Mouse (Mus musculus): ENCODE results near the gene Mylk3. TPM values are rescaled to one million over a fixed set of nuclear protein-coding genes. Genes with fewer than 3 reads are reported as not detected.

Mylk3 gene
- total RNA-seq (2015; ENCODE audit: low replicate concordance) = 48.0 and 94.9 TPM in 2 replicates
- total RNA-seq (2017; ENCODE audit: low replicate concordance) = 229 and 257 TPM in 2 replicates

GRCm38 (mm10) chr8:85386205-85386604 is at the start of gene Mylk3:
Mylk3 (minus strand) TSS chr8:85386345.
- no peak for ATAC-seq (replicated peaks; ENCODE audit: low FRiP score, poor library complexity, severe bottlenecking)

- ATAC-seq (replicated peaks; ENCODE audit: low FRiP score, poor library complexity, severe bottlenecking) = no peak
Measured at GRCm38 (mm10) chr8:85435736-85436135, 49.6 kb upstream of the Mylk3 start.

- no peak for ATAC-seq (replicated peaks; ENCODE audit: low FRiP score, poor library complexity, severe bottlenecking)
Measured at GRCm38 (mm10) chr8:85434817-85435216, 48.7 kb upstream of the Mylk3 start.

GRCm38 (mm10) chr8:85433017-85433393 is 46.9 kb upstream of the Mylk3 start:
- peak; percentile 42 for ATAC-seq (replicated peaks; ENCODE audit: low FRiP score, poor library complexity, severe bottlenecking)

- ATAC-seq (replicated peaks; ENCODE audit: low FRiP score, poor library complexity, severe bottlenecking) = peak; percentile 99
Measured at GRCm38 (mm10) chr8:85432168-85433016, 46.2 kb upstream of the Mylk3 start, which contains the start of gene 4921524J17Rik. 4921524J17Rik (minus strand) TSS chr8:85432833.

- ATAC-seq (replicated peaks; ENCODE audit: low FRiP score, poor library complexity, severe bottlenecking) = no peak
Measured at GRCm38 (mm10) chr8:85431281-85432167, 45.4 kb upstream of the Mylk3 start.

GRCm38 (mm10) chr8:85430801-85431200 is 44.7 kb upstream of the Mylk3 start:
- ATAC-seq (replicated peaks; ENCODE audit: low FRiP score, poor library complexity, severe bottlenecking) = no peak

GRCm38 (mm10) chr8:85429219-85429618 is 43.1 kb upstream of the Mylk3 start:
- no peak for ATAC-seq (replicated peaks; ENCODE audit: low FRiP score, poor library complexity, severe bottlenecking)

- ATAC-seq (replicated peaks; ENCODE audit: low FRiP score, poor library complexity, severe bottlenecking) = no peak
Measured at GRCm38 (mm10) chr8:85427026-85427425, 40.9 kb upstream of the Mylk3 start.

- ATAC-seq (replicated peaks; ENCODE audit: low FRiP score, poor library complexity, severe bottlenecking) = no peak
Measured at GRCm38 (mm10) chr8:85421329-85421728, 35.2 kb upstream of the Mylk3 start.

- ATAC-seq (replicated peaks; ENCODE audit: low FRiP score, poor library complexity, severe bottlenecking) = no peak
Measured at GRCm38 (mm10) chr8:85408526-85408925, 22.4 kb upstream of the Mylk3 start.

GRCm38 (mm10) chr8:85408053-85408505 is 21.9 kb upstream of the Mylk3 start:
- ATAC-seq (replicated peaks; ENCODE audit: low FRiP score, poor library complexity, severe bottlenecking) = peak; percentile 74

GRCm38 (mm10) chr8:85405961-85406360 is 19.8 kb upstream of the Mylk3 start:
- ATAC-seq (replicated peaks; ENCODE audit: low FRiP score, poor library complexity, severe bottlenecking) = no peak

GRCm38 (mm10) chr8:85405418-85405817 is 19.3 kb upstream of the Mylk3 start:
- ATAC-seq (replicated peaks; ENCODE audit: low FRiP score, poor library complexity, severe bottlenecking) = no peak

- ATAC-seq (replicated peaks; ENCODE audit: low FRiP score, poor library complexity, severe bottlenecking) = no peak
Measured at GRCm38 (mm10) chr8:85398548-85398947, 12.4 kb upstream of the Mylk3 start.

- ATAC-seq (replicated peaks; ENCODE audit: low FRiP score, poor library complexity, severe bottlenecking) = peak; percentile 91
Measured at GRCm38 (mm10) chr8:85397508-85397907, 11.4 kb upstream of the Mylk3 start.

GRCm38 (mm10) chr8:85396432-85397079 is 10.4 kb upstream of the Mylk3 start:
- 0 out of 2 replicates have a peak, but pooled peaks have one; percentile 16 for ATAC-seq (replicated peaks; ENCODE audit: low FRiP score, poor library complexity, severe bottlenecking)

GRCm38 (mm10) chr8:85395681-85396431 is 9.7 kb upstream of the Mylk3 start:
- ATAC-seq (replicated peaks; ENCODE audit: low FRiP score, poor library complexity, severe bottlenecking) = peak; percentile 55

- no peak for ATAC-seq (replicated peaks; ENCODE audit: low FRiP score, poor library complexity, severe bottlenecking)
Measured at GRCm38 (mm10) chr8:85395017-85395416, 8.9 kb upstream of the Mylk3 start.

All from erythroblast, adult 5-6 weeks (primary cell).